Mouse (Mus musculus) embryonic facial prominence, embryonic 13.5 days (tissue): ENCODE data around the gene Itgb5. TPM values are rescaled to one million over a fixed set of nuclear protein-coding genes. Genes with fewer than 3 reads are reported as not detected.

Source experiments
- ATAC-seq: fragments of 200-750 bp; cut with Nextera tagmentation; 2 replicates; pipeline ENCODE4 v1.8.0; 2017; ENCODE audit warnings: low read depth; ENCODE audit not compliant: insufficient number of reproducible peaks, insufficient read depth, low FRiP score, low TSS enrichment
- H3K27ac ChIP-seq: fragments of 300-500 bp; sonication (generic); 2 replicates; pipeline ENCODE4 v1.5.1; 2015; ENCODE audit warnings: moderate library complexity, mild to moderate bottlenecking, inconsistent platforms
- H3K27me3 ChIP-seq: fragments of 300-500 bp; sonication (generic); 2 replicates; pipeline ENCODE4 v1.6.1; 2015; ENCODE audit warnings: mild to moderate bottlenecking, inconsistent platforms
- H3K36me3 ChIP-seq: fragments of 300-500 bp; sonication (generic); 2 replicates; pipeline ENCODE4 v1.6.1; 2015; ENCODE audit warnings: mild to moderate bottlenecking, inconsistent platforms
- H3K4me1 ChIP-seq: fragments of 300-500 bp; sonication (generic); 2 replicates; pipeline ENCODE4 v1.6.1; 2015; ENCODE audit warnings: inconsistent platforms
- H3K4me2 ChIP-seq: fragments of 300-500 bp; sonication (generic); 2 replicates; pipeline ENCODE4 v1.6.1; 2015; ENCODE audit warnings: moderate library complexity, mild to moderate bottlenecking, inconsistent platforms
- H3K4me3 ChIP-seq: fragments of 300-500 bp; sonication (generic); 2 replicates; pipeline ENCODE4 v1.5.1; 2015; ENCODE audit warnings: mild to moderate bottlenecking, inconsistent platforms
- H3K9ac ChIP-seq: fragments of 300-500 bp; sonication (generic); 2 replicates; pipeline ENCODE4 v1.6.1; 2015; ENCODE audit warnings: mild to moderate bottlenecking, inconsistent platforms
- H3K9me3 ChIP-seq: fragments of 300-500 bp; sonication (generic); 2 replicates; pipeline ENCODE4 v1.6.1; 2016; ENCODE audit warnings: inconsistent platforms
- WGBS: fragments of 180-500 bp; shearing (Covaris S2); methylation state at CpG from one replicate; pipeline ENCODE4 v1.1.7; 2015; ENCODE audit warnings: mixed read lengths; 5-methylcytosine and 5-hydroxymethylcytosine counted together
- polyA plus RNA-seq: library from polyadenylated mRNA; unstranded; fragments of >200 nt; fragmentation: Nextera tagmentation; extraction: Ambion mirVana; gene quantifications from 2 replicates; pipeline ENCODE4 v1.2.1, GENCODE M21; 2015

Itgb5 gene
- polyA plus RNA-seq, 1 experiment from 2014 or later: 47.7 TPM

DNA sequence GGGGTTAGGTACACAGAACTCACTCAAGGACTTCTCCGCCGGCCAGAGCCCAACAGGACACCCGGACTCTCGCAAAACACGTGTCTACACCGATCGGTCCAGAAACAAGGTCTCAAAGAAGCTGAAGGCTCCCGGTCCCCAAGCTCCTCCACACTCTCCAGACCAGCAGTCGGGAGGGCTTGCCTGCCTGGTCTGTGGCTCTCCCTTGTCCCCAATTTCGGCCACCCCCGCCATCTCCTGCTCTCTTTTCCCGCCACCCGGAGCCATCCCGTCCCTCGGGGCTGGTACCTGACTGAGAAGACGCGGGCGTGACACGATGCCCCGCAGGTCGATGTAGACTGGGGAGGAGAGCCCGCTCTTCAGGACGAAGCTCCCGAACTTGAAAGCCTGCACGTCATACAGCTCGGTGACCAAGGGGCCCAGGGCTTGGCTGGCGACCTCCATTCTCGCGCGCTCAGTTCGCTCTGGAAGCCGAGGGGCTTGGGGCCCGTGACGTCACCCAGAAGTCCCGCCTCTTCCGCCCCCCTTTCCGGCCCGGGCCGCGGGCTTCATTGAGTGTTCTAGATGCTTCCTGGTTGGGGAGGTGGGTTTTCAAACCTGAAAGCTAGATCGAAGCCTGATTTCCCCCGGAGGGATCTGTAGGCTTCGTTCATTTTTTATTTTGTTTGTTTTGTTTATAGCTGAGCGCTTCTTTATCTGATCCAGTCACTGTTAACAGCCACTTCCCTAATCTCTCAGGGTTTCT is 137.2 kb downstream of the Itgb5 start, which contains the start of gene Umps:
Gene Umps, minus strand, starts transcription at position 501 of the 745 bp plus-strand sequence.
- Histone ChIP-seq H3K4me3 (peak within 1 kb of the TSS; percentile 82), H3K4me2 (peak within 1 kb of the TSS; percentile 79), H3K9ac (peak within 1 kb of the TSS; percentile 86), H3K27ac (peak within 1 kb of the TSS; percentile 78), H3K27me3 (no peaks in the 10 kb centered on the region), H3K4me1 (peaks cover 14% of the 10 kb centered on the region), H3K9me3 (no peaks in the 10 kb centered on the region), H3K36me3 (peaks cover 17% of the 10 kb centered on the region)
- peak; percentile 84 for ATAC-seq
- under 1% methylated on average over 44 of the region's 44 CpGs for WGBS

DNA sequence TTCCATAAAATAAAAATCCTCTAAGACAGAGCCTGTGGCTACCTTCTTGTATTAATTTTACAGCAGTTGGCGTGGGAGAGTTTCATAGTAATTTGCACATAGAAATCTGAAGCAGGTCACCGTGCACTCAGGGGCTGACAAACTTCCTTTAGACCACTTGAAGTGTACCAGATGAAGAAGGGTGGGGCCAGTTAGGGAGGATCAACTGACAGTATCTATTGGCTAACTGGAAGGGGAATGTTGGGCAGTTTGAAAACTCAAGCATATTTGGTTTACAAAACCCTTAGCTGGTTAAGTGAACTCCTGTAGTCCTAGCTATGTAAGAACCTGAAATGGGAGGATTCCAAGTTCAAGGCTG is 137.8 kb downstream of the Itgb5 start:
- Histone ChIP-seq H3K36me3 (peaks cover 12% of the 10 kb centered on the region), H3K27ac (peak overlapping the region; percentile 78), H3K4me2 (peak overlapping the region; percentile 79), H3K9ac (peak overlapping the region; percentile 86), H3K4me3 (peak overlapping the region; percentile 82), H3K4me1 (peaks cover 14% of the 10 kb centered on the region), H3K9me3 (no peaks in the 10 kb centered on the region), H3K27me3 (no peaks in the 10 kb centered on the region)
- ATAC-seq: no peak
- WGBS: 44% methylated on average over 2 of the region's 2 CpGs

DNA sequence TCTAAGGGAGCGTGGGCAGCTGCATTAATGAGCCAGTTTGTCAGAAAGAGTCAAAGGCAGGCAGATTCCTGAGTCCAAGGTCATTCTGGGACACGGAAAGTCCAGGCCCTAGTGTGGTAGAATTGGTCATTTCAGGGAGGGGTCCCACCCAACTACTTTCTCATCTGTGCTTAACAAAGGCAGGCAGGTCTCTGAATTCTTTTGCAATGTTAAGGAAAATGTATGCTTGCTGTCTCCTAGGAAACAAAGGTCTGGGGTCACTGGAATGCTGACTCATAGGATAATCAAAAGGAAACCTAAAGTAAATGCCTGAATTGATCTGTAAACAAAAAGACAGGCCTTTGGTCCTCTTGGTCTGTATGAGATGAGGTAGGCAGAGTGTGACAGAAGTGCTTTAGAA is 150.4 kb downstream of the Itgb5 start:
- no peaks in the 10 kb centered on the region for H3K36me3 ChIP-seq
- H3K27ac ChIP-seq: no peak overlapping the region
- no peak overlapping the region for H3K4me2 ChIP-seq
- no peak overlapping the region for H3K9ac ChIP-seq
- H3K27me3 ChIP-seq: no peaks in the 10 kb centered on the region
- no peaks in the 10 kb centered on the region for H3K4me1 ChIP-seq
- WGBS: 75% methylated on average over 2 of the region's 2 CpGs
- no peak overlapping the region for H3K4me3 ChIP-seq
- H3K9me3 ChIP-seq: no peaks in the 10 kb centered on the region
- ATAC-seq: no peak

DNA sequence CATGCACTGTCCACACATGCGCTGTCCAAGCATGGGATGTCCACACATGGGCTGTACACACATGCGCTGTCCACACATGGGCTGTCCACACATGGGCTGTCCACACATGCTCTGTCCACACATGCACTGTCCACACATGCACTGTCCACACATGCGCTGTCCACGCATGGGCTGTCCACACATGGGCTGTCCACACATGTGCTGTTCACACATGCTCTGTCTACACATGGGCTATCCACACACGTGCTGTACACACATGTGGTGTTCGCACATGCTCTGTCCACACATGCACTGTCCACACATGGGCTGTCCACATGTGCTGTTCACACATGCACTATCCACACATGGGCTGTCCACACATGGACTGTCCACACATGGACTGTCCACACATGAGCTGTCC is 154.2 kb downstream of the Itgb5 start:
- H3K4me1 ChIP-seq: no peaks in the 10 kb centered on the region
- no peak overlapping the region for H3K9ac ChIP-seq
- H3K4me3 ChIP-seq: no peak overlapping the region
- no peak overlapping the region for H3K4me2 ChIP-seq
- 92% methylated on average over 6 of the region's 6 CpGs for WGBS
- no peaks in the 10 kb centered on the region for H3K27me3 ChIP-seq
- H3K36me3 ChIP-seq: no peaks in the 10 kb centered on the region
- no peaks in the 10 kb centered on the region for H3K9me3 ChIP-seq
- H3K27ac ChIP-seq: no peak overlapping the region
- ATAC-seq: no peak

DNA sequence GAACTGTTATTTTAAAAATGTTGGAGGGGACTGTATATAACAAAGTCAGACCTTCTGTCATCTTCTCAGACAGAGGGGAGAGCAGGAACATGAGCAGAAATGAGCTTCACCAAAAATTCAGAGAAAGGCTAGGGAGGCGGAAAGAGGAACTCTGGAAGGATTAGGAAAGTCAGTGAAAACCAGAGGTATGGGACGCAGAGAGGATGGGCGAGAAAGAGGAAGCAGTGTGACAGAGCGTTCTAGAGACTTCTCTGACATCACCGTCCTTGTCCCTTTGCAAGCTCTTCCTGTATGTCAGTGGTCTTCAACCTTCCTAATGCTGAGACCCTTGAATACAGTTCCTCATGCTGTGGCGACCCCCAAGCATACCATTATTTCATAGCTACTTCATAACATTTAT is 155.9 kb downstream of the Itgb5 start:
- no peak overlapping the region for H3K4me3 ChIP-seq
- no peak overlapping the region for H3K27ac ChIP-seq
- H3K4me1 ChIP-seq: no peaks in the 10 kb centered on the region
- H3K27me3 ChIP-seq: no peaks in the 10 kb centered on the region
- ATAC-seq: no peak
- H3K9ac ChIP-seq: no peak overlapping the region
- no peaks in the 10 kb centered on the region for H3K9me3 ChIP-seq
- no peaks in the 10 kb centered on the region for H3K36me3 ChIP-seq
- no peak overlapping the region for H3K4me2 ChIP-seq
- 93% methylated on average over 6 of the region's 6 CpGs for WGBS

DNA sequence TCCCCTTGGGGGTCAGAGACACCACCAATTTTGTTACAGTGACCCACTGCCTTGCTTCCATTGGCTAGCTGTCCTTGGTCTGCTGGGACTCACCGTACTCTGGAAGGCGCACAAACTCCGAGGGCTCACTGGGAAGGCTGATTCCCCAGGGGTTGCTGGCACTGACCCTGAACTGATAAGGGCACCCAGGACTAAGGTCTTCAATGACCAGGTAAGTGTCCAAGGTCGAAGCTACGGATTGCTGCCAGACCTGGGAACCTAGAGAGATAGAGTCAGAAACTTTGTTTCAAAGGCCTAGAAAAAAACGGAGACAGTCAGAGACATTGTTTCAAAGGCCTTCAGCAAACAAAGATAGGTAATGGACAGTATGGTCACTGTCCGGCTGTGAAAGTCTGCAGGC is 157.5 kb downstream of the Itgb5 start:
- H3K4me2 ChIP-seq: no peak overlapping the region
- H3K9me3 ChIP-seq: no peaks in the 10 kb centered on the region
- no peak overlapping the region for H3K27ac ChIP-seq
- H3K9ac ChIP-seq: no peak overlapping the region
- 88% methylated on average over 7 of the region's 7 CpGs for WGBS
- no peak overlapping the region for H3K4me3 ChIP-seq
- H3K4me1 ChIP-seq: 0 out of 2 replicates have a peak, but pooled peaks cover 3% of the 10 kb centered on the region
- no peak for ATAC-seq
- H3K36me3 ChIP-seq: no peaks in the 10 kb centered on the region
- H3K27me3 ChIP-seq: no peaks in the 10 kb centered on the region

DNA sequence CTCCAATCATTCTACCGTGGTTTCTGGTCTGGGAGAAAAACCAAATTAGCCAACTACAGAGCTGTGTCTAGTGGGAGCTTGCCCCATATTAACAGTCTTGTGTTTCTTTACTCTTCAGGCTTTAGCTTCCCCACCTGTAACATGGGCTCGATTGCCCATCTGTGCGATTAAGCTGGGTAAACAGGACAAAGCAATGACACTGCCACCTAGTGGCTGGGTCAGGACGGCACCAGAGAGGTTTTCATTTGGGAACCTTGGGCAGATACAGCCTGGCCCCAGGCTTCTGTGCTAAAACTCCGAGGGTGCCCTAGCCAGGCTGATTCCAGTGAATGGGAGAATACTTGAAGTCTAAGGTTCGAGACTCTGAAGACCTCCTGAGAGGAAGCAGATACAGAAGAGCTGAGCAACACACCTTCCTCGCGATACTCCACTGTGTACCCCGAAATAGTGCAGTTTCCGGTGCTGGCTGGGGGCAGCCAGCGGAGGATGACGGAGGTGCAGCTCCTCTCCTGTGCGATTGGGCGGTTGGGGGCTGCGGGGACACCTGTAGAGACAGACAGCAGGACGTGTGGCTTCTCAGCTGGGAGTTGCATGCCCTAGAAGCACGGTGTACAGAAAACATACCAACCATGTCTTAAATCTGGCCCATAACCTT is 159.0 kb downstream of the Itgb5 start:
- 60% methylated on average over 17 of the region's 17 CpGs for WGBS
- Histone ChIP-seq H3K27me3 (no peaks in the 10 kb centered on the region), H3K9ac (no peak overlapping the region), H3K36me3 (no peaks in the 10 kb centered on the region), H3K27ac (no peak overlapping the region), H3K4me3 (no peak overlapping the region), H3K4me2 (no peak overlapping the region), H3K4me1 (0 out of 2 replicates have a peak, but pooled peaks cover 3% of the 10 kb centered on the region), H3K9me3 (no peaks in the 10 kb centered on the region)
- no peak for ATAC-seq

DNA sequence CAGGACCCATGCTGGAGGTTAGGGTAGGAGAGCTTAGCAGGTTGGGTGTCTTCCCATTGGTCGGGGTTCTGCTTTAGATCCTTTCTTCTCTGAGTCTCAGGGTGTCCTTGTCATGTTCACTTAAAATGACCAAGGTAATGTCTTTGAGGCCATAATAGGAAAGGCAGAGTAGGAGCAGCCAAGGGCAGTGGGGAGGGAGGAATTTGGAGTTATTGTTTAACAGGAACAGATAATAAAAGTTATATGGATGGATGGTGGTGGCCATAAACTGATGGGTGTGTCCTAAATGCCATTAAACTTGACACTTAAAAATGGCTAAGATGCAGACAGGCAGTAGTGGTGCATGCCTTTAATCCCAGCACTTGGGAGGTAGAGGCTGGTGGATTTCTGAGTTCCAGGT is 159.6 kb downstream of the Itgb5 start:
- no peak overlapping the region for H3K4me2 ChIP-seq
- ATAC-seq: no peak
- H3K27ac ChIP-seq: no peak overlapping the region
- H3K9me3 ChIP-seq: no peaks in the 10 kb centered on the region
- H3K4me1 ChIP-seq: 0 out of 2 replicates have a peak, but pooled peaks cover 3% of the 10 kb centered on the region
- 84% methylated on average over 1 of the region's 1 CpGs for WGBS
- no peak overlapping the region for H3K4me3 ChIP-seq
- H3K9ac ChIP-seq: no peak overlapping the region
- H3K27me3 ChIP-seq: no peaks in the 10 kb centered on the region
- no peaks in the 10 kb centered on the region for H3K36me3 ChIP-seq

DNA sequence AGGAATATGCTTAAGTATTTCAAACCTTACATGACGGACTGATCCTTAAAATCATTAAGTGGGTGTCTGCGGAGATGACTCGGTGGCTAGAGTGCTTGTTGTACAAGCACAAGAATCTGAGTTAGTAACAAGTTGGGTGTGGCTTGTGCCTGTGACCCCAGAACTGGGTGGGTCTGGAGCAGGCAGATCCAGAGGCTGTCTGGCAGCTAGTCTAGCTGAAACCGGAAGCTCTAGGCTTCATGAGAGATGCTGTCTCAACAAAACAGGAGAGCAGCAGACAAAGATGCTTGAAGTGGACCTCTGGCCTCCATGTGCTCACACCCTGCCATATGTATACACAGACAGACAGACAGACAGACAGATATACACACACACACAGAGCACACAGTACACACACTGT is 161.2 kb downstream of the Itgb5 start:
- Histone ChIP-seq H3K9me3 (no peaks in the 10 kb centered on the region), H3K27ac (no peak overlapping the region), H3K4me1 (0 out of 2 replicates have a peak, but pooled peaks cover 3% of the 10 kb centered on the region), H3K4me3 (no peak overlapping the region), H3K36me3 (no peaks in the 10 kb centered on the region), H3K27me3 (no peaks in the 10 kb centered on the region), H3K4me2 (no peak overlapping the region), H3K9ac (no peak overlapping the region)
- no peak for ATAC-seq
- WGBS: 76% methylated on average over 4 of the region's 4 CpGs

DNA sequence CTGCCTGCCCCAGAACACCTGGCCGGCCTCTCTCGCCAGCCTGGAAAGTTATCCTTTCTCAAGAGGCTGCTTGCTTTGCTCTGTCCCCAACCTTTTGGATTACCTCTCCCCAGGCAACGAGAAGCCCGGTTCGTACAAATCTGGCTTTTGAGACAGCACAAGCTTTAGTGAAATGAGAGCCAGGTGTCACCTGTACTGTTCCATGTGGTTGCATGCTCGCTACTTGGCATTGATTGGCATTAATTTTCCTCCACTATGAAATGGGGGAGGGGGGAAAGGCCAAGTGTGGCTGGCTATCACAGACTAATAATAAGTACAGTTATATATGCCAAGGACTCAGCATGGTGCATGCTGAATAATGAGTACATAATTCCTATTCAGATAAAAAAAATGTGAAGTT is 164.9 kb downstream of the Itgb5 start:
- H3K27me3 ChIP-seq: no peaks in the 10 kb centered on the region
- no peaks in the 10 kb centered on the region for H3K36me3 ChIP-seq
- no peaks in the 10 kb centered on the region for H3K9me3 ChIP-seq
- 63% methylated on average over 6 of the region's 6 CpGs for WGBS
- H3K4me2 ChIP-seq: no peak overlapping the region
- 0 out of 2 replicates have a peak, but pooled peaks cover 3% of the 10 kb centered on the region for H3K4me1 ChIP-seq
- no peak overlapping the region for H3K9ac ChIP-seq
- no peak overlapping the region for H3K4me3 ChIP-seq
- no peak for ATAC-seq
- H3K27ac ChIP-seq: no peak overlapping the region

DNA sequence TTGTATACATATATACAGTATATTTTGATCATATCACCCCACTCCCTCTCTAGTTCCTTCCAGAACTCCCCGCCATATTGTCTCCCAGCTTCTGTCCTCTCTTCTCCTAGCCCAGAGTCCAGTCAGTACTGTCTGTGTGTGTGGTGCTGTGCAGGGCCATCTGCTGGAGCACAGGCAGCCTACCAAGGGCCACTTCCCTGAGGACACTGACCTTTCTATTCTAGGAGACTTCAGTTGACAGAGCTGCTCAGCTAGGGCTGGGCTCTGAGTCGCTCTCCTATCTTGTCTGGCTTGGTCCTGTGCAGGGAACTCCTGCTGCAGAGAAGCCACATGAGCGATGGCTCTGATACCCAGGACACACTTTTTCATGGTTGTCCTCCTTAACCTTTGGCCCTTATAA is 166.0 kb downstream of the Itgb5 start:
- ATAC-seq: no peak
- H3K4me3 ChIP-seq: no peak overlapping the region
- 0 out of 2 replicates have a peak, but pooled peaks cover 3% of the 10 kb centered on the region for H3K4me1 ChIP-seq
- no peaks in the 10 kb centered on the region for H3K36me3 ChIP-seq
- H3K9ac ChIP-seq: no peak overlapping the region
- WGBS: 76% methylated on average over 3 of the region's 3 CpGs
- H3K27ac ChIP-seq: no peak overlapping the region
- no peaks in the 10 kb centered on the region for H3K27me3 ChIP-seq
- no peaks in the 10 kb centered on the region for H3K9me3 ChIP-seq
- no peak overlapping the region for H3K4me2 ChIP-seq

DNA sequence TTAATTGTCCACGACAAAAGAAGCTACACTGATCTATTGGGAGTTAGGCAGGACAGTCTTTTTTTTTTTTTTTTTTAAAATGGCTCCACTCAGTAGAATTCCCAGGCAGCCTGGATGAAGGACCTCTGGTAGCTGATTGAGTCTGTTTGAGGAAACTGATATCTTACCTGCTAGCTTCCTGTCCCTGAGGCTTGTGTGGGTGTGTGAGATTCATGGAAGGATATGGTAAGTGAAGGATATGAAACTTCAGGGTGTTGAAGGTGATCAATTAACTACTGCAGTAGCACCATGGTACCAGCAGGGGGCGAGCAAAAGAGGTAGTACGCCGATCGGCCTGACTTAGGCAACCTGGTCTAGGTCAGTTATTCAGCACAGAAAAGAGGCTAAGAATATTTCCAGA is 166.6 kb downstream of the Itgb5 start:
- Histone ChIP-seq H3K9ac (no peak overlapping the region), H3K4me1 (no peaks in the 10 kb centered on the region), H3K4me2 (no peak overlapping the region), H3K4me3 (no peak overlapping the region), H3K27ac (no peak overlapping the region), H3K27me3 (no peaks in the 10 kb centered on the region), H3K36me3 (no peaks in the 10 kb centered on the region), H3K9me3 (no peaks in the 10 kb centered on the region)
- WGBS: 11% methylated on average over 5 of the region's 5 CpGs
- ATAC-seq: no peak
